Mouse (Mus musculus): Measurements from ENCODE around the gene S100a4. TPM values are rescaled to one million over a fixed set of nuclear protein-coding genes. Genes with fewer than 3 reads are reported as not detected.

Gene S100a4
- 10 to 100 TPM in 1 of 2 experiments, 1 to 10 TPM in 1; 3.1 to 20.7 TPM for total RNA-seq (2021)
- polyA plus RNA-seq (2012; rRNA removed), result 0.88 and 1.0 TPM in 2 replicates
- long read RNA-seq, partial matches to known transcripts, result 0 of 3 reads
- long read RNA-seq, other reads (novel, unspliced or antisense), result 1 of 3 reads

DNA sequence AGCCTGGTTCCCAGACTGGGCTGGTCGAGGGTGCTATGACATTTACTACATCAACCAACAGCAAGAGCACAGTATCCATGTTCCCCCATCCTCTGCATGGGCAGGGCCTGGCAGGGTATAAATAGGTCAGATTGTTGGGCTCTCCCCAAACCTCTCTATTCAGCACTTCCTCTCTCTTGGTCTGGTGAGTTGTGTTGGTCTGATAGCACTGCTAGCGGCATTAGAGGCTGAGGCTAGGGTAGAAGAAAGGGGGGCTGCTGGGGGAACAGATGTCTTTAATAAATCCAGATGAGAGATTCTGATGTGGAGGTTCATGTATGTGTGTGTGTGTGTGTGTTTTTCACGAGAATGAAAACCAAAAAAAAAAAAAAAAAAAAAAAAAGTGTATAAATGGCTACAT, at the start of gene S100a4:
Gene S100a4 (plus strand): TSS at position 149 of the 400 bp plus-strand sequence.
- no peak for DNase-seq

DNA sequence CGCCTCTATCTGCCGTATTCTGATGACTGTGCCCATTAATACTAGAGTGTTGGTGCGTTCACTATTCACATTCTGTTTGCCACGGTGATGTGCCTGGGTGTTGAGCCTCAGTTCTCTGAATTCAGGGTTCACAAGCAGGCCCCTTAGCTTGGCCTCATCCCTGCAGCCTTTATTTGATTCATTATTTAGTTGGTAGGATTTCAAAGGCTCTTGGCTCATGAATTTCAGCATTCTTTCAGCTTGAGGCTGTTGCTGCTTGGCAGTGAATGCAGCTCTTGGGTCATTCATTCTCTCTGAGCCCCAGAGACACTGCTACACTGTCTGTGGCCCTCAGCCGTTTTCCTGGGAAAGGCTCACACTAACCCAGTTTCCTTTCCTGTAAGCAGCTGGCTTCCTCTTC, 47.6 kb upstream of the S100a4 start:
- no peak for DNase-seq

DNA sequence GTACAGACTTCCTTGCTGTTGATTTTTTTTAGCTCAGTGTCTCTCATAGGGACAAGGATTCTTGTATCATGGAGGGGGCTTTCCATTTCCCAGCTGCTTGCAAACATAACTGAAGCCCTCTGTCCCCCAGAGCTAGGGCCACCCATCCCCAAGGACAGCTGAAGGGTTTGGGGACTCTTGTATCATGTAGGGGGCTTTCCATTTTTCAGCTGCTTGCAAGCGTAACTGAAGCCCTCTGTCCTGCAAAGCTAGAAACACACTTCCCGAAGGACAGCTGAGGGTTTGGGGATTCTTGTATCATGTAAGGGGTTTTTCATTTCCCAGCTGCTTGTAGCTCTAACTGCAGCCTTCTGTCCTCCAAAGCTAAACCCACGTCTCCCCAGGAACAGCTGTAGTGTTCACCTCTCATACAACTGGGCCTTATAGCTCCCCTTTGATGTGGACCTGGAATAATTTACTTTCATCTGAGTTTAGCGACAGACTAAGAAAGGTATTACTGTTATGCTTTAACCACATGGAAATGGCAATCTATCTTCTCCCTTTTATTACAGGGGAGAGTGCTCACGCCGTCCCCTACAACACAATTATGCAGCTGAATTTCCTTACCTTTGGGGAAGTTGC, 43.5 kb upstream of the S100a4 start, which contains the start of gene S100a3:
Gene S100a3 (plus strand): TSS at position 571 of the 621 bp plus-strand sequence.
- DNase-seq, result no peak

DNA sequence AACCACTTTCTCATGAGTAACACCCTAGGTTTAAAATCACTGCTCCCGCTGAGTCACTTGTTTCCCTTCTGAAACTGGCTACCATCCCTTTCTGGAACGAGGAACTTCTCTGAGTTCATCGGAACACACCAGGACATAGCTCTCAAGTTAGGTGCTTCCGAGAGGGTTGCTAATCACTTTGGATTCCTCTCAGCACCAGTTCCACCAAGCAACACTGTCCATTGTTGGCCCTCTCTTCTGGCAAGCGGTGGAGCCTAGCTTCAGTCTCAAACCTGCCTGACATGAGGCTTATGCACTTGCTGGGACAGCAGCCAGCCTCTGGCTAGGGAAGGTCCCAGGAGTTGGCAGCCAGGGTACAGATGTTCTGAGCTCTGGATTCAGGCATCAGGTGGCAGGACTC, 28.9 kb upstream of the S100a4 start:
- DNase-seq, result peak; percentile 48

DNA sequence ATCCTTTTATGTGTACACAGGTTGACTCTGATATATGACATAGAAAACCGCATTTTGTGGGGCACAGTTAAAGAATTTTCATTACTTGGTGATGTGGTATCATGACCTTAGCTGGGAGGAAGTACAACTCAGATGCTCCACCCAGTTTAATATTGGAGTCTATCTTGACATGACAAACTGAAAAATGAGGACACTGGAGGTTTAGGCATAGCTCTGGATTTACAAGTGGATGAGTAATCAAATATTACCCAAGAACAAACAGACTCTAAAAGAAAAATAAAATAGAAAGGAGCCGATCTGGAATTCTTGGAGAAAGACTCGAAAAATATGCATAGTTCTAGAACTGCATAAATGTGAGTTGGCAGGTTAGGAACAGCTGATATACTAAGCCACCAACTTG, 28.3 kb upstream of the S100a4 start:
- DNase-seq, result no peak

DNA sequence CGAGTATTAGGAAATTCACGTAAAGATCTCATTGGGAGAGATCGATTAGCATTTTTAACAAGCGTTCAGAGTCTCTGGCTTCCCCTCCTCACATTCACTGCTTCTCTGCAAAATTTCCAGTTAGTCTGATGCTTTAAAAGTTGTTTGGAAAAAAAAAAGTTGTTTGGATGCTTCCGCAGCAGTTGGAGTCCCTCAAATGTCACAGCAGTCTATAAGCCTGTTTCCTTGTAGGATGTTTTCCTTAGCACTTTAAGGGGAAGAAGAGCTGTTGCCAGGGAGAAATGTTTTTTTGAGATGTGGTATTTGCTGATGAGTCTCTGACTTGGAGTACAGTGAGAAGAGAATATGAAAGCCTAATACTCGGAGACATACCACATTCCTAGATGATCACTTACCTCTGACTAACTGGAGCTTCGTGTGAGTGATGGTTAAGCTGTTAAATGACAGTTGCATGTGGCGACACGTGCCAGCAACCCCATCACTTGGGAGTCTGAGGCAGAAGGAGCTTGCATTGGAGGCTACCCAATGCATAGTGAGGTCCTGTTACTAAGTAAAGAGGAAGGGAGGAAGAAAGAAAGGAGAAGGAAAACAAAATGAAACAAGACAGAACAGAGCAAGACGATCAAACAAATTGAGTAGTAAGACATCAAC, 27.1 kb upstream of the S100a4 start:
- no peak for DNase-seq

DNA sequence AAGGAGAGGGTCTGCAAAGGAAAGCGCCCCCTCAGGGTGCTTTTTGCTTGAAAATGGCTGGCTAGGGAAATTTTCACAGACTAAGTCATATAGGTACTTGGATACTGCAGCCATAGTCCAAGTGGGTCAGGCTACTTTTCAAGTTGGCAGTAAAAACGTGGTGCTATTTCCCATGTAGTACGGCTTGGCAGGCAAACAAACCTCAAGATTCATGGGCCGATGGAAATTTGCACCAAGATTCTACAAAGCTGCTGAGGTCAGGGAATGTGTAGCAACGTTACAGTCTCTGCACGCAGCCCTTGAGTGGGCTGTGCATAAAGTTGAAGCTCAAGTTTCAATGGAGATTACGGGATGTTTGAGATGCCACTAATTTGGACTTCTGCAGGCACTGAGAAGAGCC, 24.1 kb upstream of the S100a4 start:
- DNase-seq, result no peak

DNA sequence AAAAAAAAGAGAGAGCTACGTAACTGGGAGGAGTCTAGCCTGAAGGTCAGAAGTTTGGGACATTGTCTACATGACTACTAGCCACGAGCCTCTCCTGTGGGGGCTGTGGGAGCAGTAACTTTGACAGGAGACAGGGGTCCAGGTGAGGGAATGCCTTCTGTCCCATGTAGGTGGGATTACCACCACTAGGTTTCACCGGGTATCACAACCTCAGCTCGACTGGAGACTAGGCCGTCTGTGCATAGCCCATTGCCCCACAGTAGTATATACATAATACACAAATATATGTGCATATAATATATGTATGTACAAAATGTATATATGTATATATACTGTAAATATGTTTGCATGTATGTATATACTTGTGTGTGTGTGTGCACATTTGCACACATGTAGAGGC, 22.4 kb upstream of the S100a4 start:
- no peak for DNase-seq

DNA sequence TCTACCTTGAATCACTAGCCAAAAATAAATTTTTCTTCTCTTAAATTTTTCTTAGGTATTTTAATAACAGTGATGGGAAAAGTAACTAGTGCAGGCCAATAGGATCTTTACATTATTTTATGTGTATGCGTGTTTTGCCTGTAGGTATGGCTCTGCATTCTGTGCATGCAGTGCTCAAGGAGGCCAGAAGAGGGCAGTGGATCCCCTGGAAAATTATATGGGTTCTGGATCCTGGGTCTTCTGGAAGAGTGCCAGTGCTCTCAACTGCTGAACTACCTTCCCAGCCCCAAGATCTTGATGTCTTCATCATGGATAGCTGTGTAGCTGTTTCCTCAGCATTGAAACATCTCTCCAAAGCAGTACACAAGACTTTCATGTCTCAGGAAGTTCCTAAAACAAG, 21.4 kb upstream of the S100a4 start:
- DNase-seq, result no peak

DNA sequence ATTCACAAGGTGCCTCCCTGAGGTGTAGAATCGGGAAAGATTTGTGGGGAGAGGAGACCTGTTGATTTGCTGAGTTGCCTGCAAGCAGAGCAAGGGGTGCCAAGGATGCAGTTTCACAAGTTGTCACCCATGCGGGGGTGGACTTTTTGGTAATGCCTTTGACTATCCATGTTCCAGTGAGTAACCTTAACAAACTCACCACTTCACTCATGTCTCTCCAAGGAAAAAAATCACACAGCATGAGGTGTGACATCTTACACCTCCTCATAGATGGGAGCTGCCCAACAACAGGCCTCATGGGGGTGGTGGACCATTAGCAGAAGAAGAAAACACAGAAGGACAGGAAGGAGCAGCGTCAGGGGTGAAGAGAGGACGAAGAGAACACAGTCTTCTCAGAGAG, 21.0 kb upstream of the S100a4 start:
- no peak for DNase-seq

DNA sequence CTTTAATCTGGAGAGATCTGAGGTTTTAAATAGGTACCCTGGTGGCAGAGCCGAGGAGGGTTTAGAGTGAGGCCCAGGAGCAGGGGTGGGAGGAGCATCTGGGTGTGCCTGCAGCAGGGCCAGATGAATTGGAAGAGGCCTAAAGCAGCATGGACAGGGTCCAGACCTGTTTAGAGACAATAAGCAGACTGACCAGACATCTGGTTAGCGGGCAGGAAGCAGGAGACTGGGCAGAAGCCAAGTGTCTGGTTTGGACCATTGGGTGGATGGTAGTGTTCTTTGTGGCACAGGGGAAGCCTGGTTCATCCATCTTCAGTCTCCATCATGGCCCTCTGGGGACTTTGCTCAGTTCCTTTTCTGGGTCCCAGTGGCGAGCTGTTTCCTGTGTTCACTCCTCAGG, 19.7 kb upstream of the S100a4 start:
- peak; percentile 59 for DNase-seq

DNA sequence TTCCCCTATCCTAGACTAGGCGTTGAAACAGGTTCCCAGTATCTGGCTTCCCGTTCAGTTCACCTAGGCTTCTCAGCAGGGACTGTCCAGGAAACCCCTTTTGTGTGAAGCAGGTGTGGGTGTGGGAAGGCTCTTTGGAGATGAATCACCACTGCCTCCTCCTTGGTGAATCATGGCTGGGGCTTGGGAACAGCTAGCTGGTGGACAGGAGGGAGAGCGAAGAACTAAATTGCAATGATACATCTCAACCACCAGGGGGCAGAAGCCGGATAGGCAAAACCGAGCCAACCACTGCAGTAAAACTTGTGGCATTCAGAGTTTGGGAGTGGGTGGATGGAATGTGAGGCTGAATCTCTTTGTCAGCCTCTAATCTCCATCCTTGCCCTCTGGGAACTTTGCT, 18.0 kb upstream of the S100a4 start:
- DNase-seq, result peak; percentile 80

DNA sequence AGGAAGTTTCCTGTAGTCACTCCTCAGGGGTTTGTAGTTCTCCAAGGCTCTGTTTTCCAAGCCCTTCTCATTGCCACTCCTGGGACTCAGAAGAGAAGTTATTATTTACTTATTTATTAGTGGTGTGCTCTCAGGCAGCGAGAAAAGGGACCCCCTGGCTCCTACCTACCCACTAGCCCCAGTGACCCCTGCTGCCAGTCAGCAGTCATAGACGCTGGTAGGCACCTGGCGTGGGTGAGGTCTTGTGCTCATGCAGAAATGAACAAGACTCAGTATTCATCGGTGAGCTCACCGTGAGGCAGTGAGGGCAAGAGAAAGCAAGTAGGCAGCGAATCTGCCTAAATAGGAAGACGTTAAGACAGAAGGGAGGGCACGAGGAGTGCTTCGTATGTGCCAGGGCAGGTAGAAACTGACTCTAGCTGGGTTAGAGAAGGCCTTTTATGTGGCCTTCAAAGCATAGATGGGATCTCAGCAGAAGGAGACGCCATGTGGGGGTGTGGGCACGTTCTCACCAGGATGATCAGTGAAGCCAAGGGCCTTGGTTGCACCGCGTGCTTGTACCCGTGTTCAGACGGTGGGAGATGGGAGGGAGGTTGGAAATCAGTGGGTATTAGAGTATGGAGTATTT, 17.4 kb upstream of the S100a4 start:
- no peak for DNase-seq

DNA sequence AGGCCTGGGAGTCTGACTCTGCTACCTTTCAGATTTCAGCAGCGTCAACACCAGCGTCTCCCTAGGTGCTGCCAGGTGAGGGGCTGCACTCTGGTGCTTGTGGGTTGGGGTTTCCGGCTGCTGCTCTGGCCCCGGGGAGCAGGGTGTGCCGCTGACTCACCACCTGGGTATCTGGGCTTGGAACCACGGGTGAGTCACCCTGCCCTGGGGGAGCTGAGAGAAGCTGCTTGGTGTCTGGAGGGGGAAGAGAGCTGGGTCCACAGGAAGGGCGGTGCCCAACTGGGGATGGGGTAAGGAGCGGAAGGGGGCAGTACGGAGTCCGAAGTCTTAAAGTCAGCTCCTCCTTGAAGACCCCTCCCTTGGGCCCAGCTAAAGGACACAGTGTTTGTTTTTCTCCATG, 16.7 kb upstream of the S100a4 start:
- peak; percentile 94 for DNase-seq

DNA sequence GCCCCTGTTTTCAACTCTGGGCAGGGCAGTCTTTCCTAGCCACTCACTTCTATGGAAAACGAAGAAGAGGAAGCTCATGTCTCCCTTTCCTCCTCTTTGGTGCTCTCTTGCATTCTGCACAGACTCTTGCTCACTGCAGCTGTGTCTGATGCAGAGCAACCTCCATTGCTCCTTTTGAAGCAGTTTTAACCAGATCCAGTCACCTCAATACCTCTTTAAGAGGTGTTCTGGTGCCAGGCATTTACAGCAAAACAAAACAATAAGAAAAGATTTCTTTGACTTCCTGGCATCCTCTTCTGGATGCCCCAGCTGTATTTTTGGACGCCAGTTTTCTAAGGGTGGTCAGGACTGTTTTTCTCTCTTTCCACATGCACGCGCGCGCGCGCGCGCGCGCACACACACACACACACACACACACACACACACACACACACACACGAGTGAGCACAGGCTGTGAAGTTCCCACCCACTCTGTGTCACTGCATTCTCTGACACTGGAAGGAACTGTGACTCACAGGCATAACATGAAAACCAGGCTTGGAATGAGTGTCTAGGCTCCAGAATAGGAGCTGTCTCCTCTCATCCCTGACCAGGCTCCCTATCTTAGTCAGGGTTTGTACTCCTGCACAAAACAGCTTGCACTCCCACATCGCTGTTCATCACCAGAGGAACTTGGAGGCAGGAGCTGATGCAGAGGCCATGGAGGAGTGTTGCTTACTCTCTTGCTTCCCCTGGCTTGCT, 16.0 kb upstream of the S100a4 start:
- peak; percentile 64 for DNase-seq

DNA sequence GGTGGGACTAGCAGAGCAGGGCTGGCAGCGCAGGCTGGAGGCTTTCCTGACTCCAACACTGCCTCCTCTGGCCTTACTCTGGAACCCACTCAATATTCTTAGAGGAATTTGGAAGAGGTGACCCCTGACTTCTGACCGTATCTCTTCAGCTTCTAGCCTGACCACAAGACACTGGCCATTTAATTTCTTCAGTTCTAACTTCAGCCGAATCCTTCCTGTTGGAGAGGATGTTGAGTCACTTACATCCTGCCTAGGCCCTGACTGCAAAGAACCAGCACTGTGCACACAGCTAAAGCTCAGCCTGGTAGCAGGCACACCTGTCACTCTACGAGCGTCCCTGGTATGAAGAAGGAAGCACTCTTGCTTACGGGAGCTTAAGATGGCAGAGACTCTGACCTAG, 14.2 kb upstream of the S100a4 start:
- DNase-seq, result no peak

DNA sequence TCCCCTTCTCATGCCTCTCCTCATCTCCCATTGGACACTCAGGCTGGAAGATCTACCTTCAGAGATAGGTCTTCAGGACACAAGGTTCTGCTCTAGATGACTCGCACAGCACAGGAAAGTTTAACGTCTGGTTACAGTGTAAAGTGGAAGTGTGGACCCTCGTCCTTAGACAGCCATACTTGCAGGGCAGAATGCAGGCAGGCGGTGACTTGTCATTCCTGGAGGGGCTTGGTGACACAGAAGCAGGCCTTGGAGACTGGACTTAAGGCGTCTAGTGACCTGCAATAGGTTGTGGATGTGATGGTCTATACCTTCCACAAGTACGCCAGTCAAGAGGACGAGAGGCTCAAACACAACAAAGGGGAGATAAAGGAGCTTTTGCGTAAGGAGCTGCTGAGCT, 13.6 kb upstream of the S100a4 start, which contains the start of gene S100a2:
Gene S100a2 (plus strand): TSS at position 301 of the 400 bp plus-strand sequence.
- DNase-seq, result no peak

DNA sequence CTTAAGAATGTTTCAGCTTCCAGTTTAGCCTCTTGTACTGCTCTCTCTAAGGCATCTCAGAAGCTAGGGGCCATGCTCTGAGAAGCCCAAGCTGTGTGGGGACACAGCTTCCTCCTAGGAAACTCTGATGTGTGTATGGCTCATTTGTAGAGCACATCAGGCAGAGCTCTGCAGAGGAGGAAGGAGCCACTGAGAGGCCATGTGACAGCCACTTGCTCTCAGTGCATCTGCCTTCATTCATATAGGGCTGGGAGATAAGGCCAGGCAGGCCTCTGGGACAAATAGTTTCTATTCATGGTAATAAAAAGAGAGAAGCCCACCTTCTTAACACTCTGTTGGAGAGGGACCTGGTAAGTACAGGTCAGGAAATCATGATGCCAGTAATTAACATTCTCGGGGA, 9.1 kb upstream of the S100a4 start:
- no peak for DNase-seq

DNA sequence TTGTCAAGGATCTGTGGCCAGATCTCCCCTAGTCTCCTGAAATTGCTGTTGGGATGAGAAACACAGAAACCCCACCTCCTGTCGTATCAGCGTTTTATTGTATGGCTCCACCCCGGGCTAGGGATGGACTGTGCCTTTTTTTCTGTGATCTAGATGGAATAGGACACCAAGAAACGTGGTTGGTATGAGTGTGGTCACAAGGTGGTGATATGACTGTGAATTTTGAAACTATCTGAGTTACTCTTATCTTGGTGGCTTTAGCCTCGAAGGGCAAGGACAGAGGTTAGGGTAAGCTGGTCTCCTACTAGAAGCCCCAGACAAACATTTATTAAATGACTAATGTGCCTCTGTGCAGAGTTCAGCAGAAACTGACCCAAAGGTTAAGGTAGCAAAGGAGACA, 8.0 kb upstream of the S100a4 start:
- no peak for DNase-seq

DNA sequence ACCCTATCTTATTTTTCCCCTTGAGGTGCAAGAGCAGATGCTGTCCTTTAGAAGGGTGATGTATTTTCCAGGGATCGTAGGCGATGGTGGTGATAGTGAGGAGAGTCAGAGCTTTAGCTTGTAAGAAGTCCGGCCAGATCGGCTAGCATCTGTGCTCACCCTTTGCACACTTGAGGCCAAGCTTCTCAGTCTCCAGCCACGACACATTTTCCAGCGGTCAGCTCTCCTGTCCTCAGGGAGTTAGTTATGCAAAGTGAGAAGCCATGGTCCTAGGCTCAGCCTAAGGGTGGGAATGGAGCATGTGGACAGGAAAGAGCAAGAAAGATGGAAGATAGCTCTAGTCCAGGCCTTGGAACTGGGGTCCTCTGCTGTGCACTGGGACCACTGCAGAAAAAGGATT, 6.8 kb upstream of the S100a4 start:
- no peak for DNase-seq

DNA sequence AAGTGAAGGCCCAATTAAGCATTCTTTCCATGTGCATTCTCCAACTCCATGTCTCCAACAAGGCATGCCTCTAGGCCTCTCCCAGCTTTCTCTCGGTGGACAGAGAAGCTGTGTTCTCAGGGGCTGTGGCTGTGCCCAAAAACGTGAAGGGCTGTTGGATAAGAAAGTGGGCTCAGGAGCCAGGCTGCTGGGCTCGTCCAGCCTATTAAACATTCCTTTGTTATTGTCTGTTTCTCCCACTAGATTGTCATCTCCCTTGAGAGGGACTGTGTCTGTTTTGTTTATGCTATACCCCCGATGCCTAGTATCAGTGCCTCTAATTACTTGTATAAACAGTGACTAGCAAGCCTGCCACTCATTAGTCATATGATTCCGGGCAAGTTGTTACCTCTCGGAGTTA, 5.8 kb upstream of the S100a4 start:
- no peak for DNase-seq

DNA sequence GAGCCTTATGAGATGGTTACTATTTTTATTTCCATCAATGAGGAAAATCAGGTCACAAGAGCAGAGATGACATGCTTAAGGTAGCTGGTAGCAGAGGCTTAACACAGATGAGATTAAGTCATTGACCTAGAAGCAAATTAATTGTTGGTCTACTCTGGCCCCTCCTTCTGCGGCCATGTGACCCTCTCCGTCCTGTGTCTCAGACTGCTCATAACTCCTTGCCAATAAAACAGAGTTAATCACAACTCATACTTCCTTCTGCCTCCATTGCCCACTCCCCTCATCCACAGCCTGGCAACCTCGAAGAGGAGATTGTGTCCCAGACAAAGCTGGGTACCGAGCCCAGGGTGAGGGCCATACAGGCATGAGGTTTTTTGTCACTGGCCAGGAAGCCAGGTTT, 5.4 kb upstream of the S100a4 start:
- no peak for DNase-seq

DNA sequence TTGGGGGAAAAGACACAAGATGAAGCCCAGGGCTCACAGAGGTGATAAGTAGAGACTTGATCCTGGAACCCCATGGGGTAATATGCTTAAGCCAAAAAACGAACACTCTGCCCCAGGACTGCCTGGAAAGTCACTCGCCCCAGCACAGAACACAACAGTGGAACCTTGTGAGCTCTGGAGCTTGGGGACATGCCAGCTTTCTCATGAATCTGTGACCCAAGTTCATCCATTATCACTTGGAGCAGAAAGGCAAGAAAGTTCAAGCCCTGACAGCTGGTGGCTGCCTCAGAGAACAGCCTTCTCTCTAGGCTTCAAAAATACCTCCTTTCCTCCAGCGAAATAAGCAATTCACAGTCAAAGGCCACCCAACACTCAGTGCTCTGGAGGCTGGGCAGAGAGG, 4.2 kb upstream of the S100a4 start:
- no peak for DNase-seq
